Comparison of ENCODE assay signal across 20 mouse cellular contexts in genomic region chr9:112124184-112124583, GRCm38 (mm10).
A peak's percentile ranks its signal among the peaks of the same experiment; 100 is the strongest.
DNase-seq lines count a peak whose midpoint lies in the region; ATAC-seq and TF ChIP-seq lines count a peak whose summit lies in the region.
"Had no signal": no experiment of that assay in that cellular context is flagged by ENCODE, and none has a peak within 500 bp of the region (broad histone marks: within the 10 kb centered on the region; RNA-seq: fewer than 3 reads in every experiment).

No protein-coding gene starts in this region.

- H3K9ac ChIP-seq in hindbrain, embryonic 14.5 days = no peak overlapping the region
- H3K9ac ChIP-seq: embryonic facial prominence, embryonic 12.5 days; forebrain, embryonic 12.5 days; heart, embryonic 13.5 days had no signal

- 46% methylated on average over 4 of the region's 4 CpGs for WGBS in cerebellum, adult 2 months
- 68% methylated on average over 4 of the region's 4 CpGs for WGBS in hindbrain, embryonic 14.5 days
- WGBS in olfactory bulb, adult 2 months = 65% methylated on average over 4 of the region's 4 CpGs

- intact Hi-C loops in left cerebral cortex, postnatal 10 days (cut with DNase I) = no loop called here

- 0 out of 2 replicates have a peak overlapping the region, but pooled peaks have one; percentile 35 for H3K27ac ChIP-seq in cerebellum, adult 2 months (ENCODE audit: insufficient read depth, low read length)
- peak overlapping the region; percentile 64 for H3K27ac ChIP-seq in layer of hippocampus, adult 2 months
- peak overlapping the region; percentile 55 for H3K27ac ChIP-seq in hindbrain, embryonic 14.5 days
- peak overlapping the region; percentile 67; the same call in 1 of the 2 replicates for H3K27ac ChIP-seq in olfactory bulb, adult 2 months (ENCODE audit: insufficient read depth, low read depth, low read length)
- H3K27ac ChIP-seq: embryonic facial prominence, embryonic 12.5 days; heart, embryonic 13.5 days had no signal

- ATAC-seq in hindbrain, embryonic 14.5 days (ENCODE audit: low FRiP score) = no peak
- ATAC-seq: CD4-positive, CD25-positive, alpha-beta regulatory T cell, adult 4 months; intestine, embryonic 16.5 days had no signal

- peaks cover 28% of the 10 kb centered on the region for H3K4me1 ChIP-seq in cerebellum, adult 2 months (ENCODE audit: control insufficient read depth, insufficient read depth, low read length)
- H3K4me1 ChIP-seq in hindbrain, embryonic 14.5 days (replicated peaks; ENCODE audit: control insufficient read depth, insufficient read depth, low read length) = peaks cover 11% of the 10 kb centered on the region
- peaks cover 15% of the 10 kb centered on the region for H3K4me1 ChIP-seq in olfactory bulb, adult 2 months (ENCODE audit: control insufficient read depth, insufficient read depth, low read length)
- H3K4me1 ChIP-seq: embryonic facial prominence, embryonic 12.5 days had no signal

- H3K36me3 ChIP-seq in hindbrain, embryonic 14.5 days (replicated peaks; ENCODE audit: control insufficient read depth, insufficient read depth) = peaks cover 42% of the 10 kb centered on the region
- H3K36me3 ChIP-seq: embryonic facial prominence, embryonic 12.5 days; forebrain, embryonic 12.5 days; G1E; heart, embryonic 13.5 days had no signal

- no peaks in the 10 kb centered on the region for H3K9me3 ChIP-seq in hindbrain, embryonic 14.5 days (ENCODE audit: control insufficient read depth, low read length)
- H3K9me3 ChIP-seq: embryonic facial prominence, embryonic 12.5 days; forebrain, embryonic 12.5 days; heart, embryonic 13.5 days had no signal

- peak; percentile 35 for DNase-seq in cerebellum, adult 2 months
- no peak for DNase-seq in cerebellum, adult 8-10 months
- DNase-seq in layer of hippocampus, adult 2 months (ENCODE audit: low spot score in 2 of 2) = no peak
- no peak for DNase-seq in layer of hippocampus, adult 18-20 months (ENCODE audit: low spot score in 2 of 2)
- DNase-seq in hindbrain, embryonic 14.5 days (ENCODE audit: low spot score) = no peak
- DNase-seq in left cerebral cortex, postnatal 10 days (ENCODE audit: extremely low spot score in 1 of 2, low spot score in 2 of 2) = no peak
- no peak for DNase-seq in lung, adult 18-20 months
- DNase-seq: adrenal gland, adult 8-10 months; adrenal gland, postnatal 36 days; B cell, adult 2 months; cerebellum, adult 11 months; gastrocnemius, postnatal 36 days; heart, postnatal 36 days had no signal

- H3K4me2 ChIP-seq in hindbrain, embryonic 14.5 days (replicated peaks) = no peak overlapping the region
- H3K4me2 ChIP-seq: embryonic facial prominence, embryonic 12.5 days; forebrain, embryonic 12.5 days; heart, embryonic 13.5 days had no signal

- no peaks in the 10 kb centered on the region for H3K27me3 ChIP-seq in cerebellum, adult 2 months (ENCODE audit: control insufficient read depth, insufficient read depth, low read length)
- 0 out of 2 replicates have a peak, but pooled peaks cover 8% of the 10 kb centered on the region for H3K27me3 ChIP-seq in hindbrain, embryonic 14.5 days (ENCODE audit: control insufficient read depth, insufficient read depth, low read length)

- no peak for TF ChIP-seq POLR2A in cerebellum, adult 2 months (IDR thresholded peaks at IDR 0.05; ENCODE audit: borderline replicate concordance, insufficient read depth, low read length)
- TF ChIP-seq POLR2A in olfactory bulb, adult 2 months (IDR thresholded peaks at IDR 0.05; ENCODE audit: insufficient read depth, low read depth, low read length) = no peak

- no peak for TF ChIP-seq CTCF in cerebellum, adult 2 months (IDR thresholded peaks at IDR 0.05; ENCODE audit: borderline replicate concordance, insufficient read depth, low read depth, low read length)
- TF ChIP-seq CTCF in layer of hippocampus, adult 2 months (conservative IDR thresholded peaks at IDR 0.05) = no peak
- TF ChIP-seq CTCF in olfactory bulb, adult 2 months (IDR thresholded peaks at IDR 0.05; ENCODE audit: insufficient read depth, low read depth, low read length) = no peak

- no peak overlapping the region for H3K4me3 ChIP-seq in cerebellum, adult 2 months (replicated peaks; ENCODE audit: insufficient read depth, low read depth, low read length)
- no peak overlapping the region for H3K4me3 ChIP-seq in layer of hippocampus, adult 2 months
- H3K4me3 ChIP-seq in hindbrain, embryonic 14.5 days (replicated peaks; ENCODE audit: low read length) = no peak overlapping the region
- H3K4me3 ChIP-seq in olfactory bulb, adult 2 months (ENCODE audit: insufficient read depth, low read depth, low read length) = no peak overlapping the region
- H3K4me3 ChIP-seq: embryonic facial prominence, embryonic 12.5 days; forebrain, embryonic 12.5 days; heart, embryonic 13.5 days had no signal

Comparison
In these comparisons a context has a peak if more than half of its experiments do, and no peak if none do; other contexts are left out.
1. DNase-seq: peak in cerebellum, adult 2 months (2 of 2); none in cerebellum, adult 8-10 months (single experiment), layer of hippocampus, adult 2 months (0 of 2), layer of hippocampus, adult 18-20 months (0 of 2), hindbrain, embryonic 14.5 days (single experiment), left cerebral cortex, postnatal 10 days (0 of 2) and lung, adult 18-20 months (0 of 2).
2. Peak in every context shown above with its lines, with median percentiles within 50 percentile points of each other: H3K27ac ChIP-seq.